Mouse (Mus musculus) embryo, embryonic 10 days (tissue): ENCODE measurements around the gene Tmem151b.

ENCODE experiments used
- DNase-seq: peaks from one replicate; pipeline ENCODE4 v3.0.0-alpha.2; 2015; ENCODE audit warnings: low spot score

Tmem151b gene

GRCm38 (mm10) chr17:45545278-45545961 lies 4.1 kb downstream of the Tmem151b start:
- peak; percentile 46 for DNase-seq

GRCm38 (mm10) chr17:45544873-45545277 lies 4.6 kb downstream of the Tmem151b start:
- DNase-seq = peak; percentile 51

GRCm38 (mm10) chr17:45544001-45544872 lies 5.2 kb downstream of the Tmem151b start:
- DNase-seq = no peak

GRCm38 (mm10) chr17:45543115-45543514 lies 6.4 kb downstream of the Tmem151b start:
- no peak for DNase-seq

- DNase-seq = no peak
These were observed 6.8 kb downstream of the Tmem151b start for GRCm38 (mm10) chr17:45542705-45543104.

GRCm38 (mm10) chr17:45542129-45542528 lies 7.3 kb downstream of the Tmem151b start:
- DNase-seq = no peak

GRCm38 (mm10) chr17:45539664-45540063 lies 9.8 kb downstream of the Tmem151b start:
- DNase-seq = no peak

- DNase-seq = no peak
These were observed 11.1 kb downstream of the Tmem151b start for GRCm38 (mm10) chr17:45538394-45538793.

- no peak for DNase-seq
These were observed 13.2 kb downstream of the Tmem151b start for GRCm38 (mm10) chr17:45536264-45536663.

GRCm38 (mm10) chr17:45532896-45533295 lies 16.6 kb downstream of the Tmem151b start:
- no peak for DNase-seq

GRCm38 (mm10) chr17:45530346-45530782 lies 19.1 kb downstream of the Tmem151b start:
- no peak for DNase-seq

- no peak for DNase-seq
These were observed 22.9 kb downstream of the Tmem151b start for GRCm38 (mm10) chr17:45526571-45526970.

GRCm38 (mm10) chr17:45524961-45525360 lies 24.5 kb downstream of the Tmem151b start:
- no peak for DNase-seq

- peak; percentile 89 for DNase-seq
These were observed 26.2 kb downstream of the Tmem151b start, which contains the start of gene Tcte1 for GRCm38 (mm10) chr17:45523263-45523662. Gene Tcte1 (plus strand): TSS chr17:45523434.

GRCm38 (mm10) chr17:45520136-45520535 lies 29.3 kb downstream of the Tmem151b start:
- no peak for DNase-seq

- DNase-seq = no peak
These were observed 30.6 kb downstream of the Tmem151b start for GRCm38 (mm10) chr17:45518766-45519475.

GRCm38 (mm10) chr17:45517549-45518215 lies 31.8 kb downstream of the Tmem151b start:
- DNase-seq = no peak

GRCm38 (mm10) chr17:45517135-45517534 lies 32.3 kb downstream of the Tmem151b start:
- no peak for DNase-seq

GRCm38 (mm10) chr17:45516488-45516887 lies 33.0 kb downstream of the Tmem151b start:
- peak; percentile 81 for DNase-seq

GRCm38 (mm10) chr17:45515806-45516205 lies 33.7 kb downstream of the Tmem151b start:
- no peak for DNase-seq

- DNase-seq = no peak
These were observed 34.2 kb downstream of the Tmem151b start for GRCm38 (mm10) chr17:45515204-45515726.

GRCm38 (mm10) chr17:45511757-45512156 lies 37.7 kb downstream of the Tmem151b start:
- DNase-seq = no peak
